Mouse (Mus musculus) embryonic facial prominence, embryonic 14.5 days (tissue): ENCODE results near the gene Cd99l2. TPM values are rescaled to one million over a fixed set of nuclear protein-coding genes. Genes with fewer than 3 reads are reported as not detected.

ENCODE experiments used
- ATAC-seq: fragments of 200-750 bp; cut with Nextera tagmentation; 2 replicates; pipeline ENCODE4 v1.8.0; 2017; ENCODE audit warnings: low read depth, moderate number of reproducible peaks, moderate TSS enrichment
- DNase-seq: peaks from one replicate; pipeline ENCODE4 v3.0.0-alpha.2; 2015; ENCODE audit warnings: low spot score
- H3K27ac ChIP-seq: fragments of 300-500 bp; sonication (generic); replicated peaks from 2 replicates; pipeline ENCODE4 v1.5.1; 2014; ENCODE audit warnings: low read depth, mild to moderate bottlenecking, low read length, moderate library complexity
- H3K27me3 ChIP-seq: fragments of 300-500 bp; sonication (generic); replicated peaks from 2 replicates; pipeline ENCODE4 v1.6.1; 2014; ENCODE audit warnings: low read length; ENCODE audit not compliant: control insufficient read depth, insufficient read depth
- H3K36me3 ChIP-seq: fragments of 300-500 bp; sonication (generic); 2 replicates; pipeline ENCODE4 v1.6.1; 2014; ENCODE audit warnings: low read length, mixed read lengths; ENCODE audit not compliant: control insufficient read depth, insufficient read depth
- H3K4me1 ChIP-seq: fragments of 300-500 bp; sonication (generic); 2 replicates; pipeline ENCODE4 v1.6.1; 2014; ENCODE audit warnings: antibody characterized with exemption, low read length; ENCODE audit not compliant: control insufficient read depth, insufficient read depth
- H3K4me2 ChIP-seq: fragments of 300-500 bp; sonication (generic); 2 replicates; pipeline ENCODE4 v1.6.1; 2014; ENCODE audit warnings: low read depth, mild to moderate bottlenecking, low read length, moderate library complexity, mixed read lengths
- H3K4me3 ChIP-seq: fragments of 300-500 bp; sonication (generic); 2 replicates; pipeline ENCODE4 v1.5.1; 2014; ENCODE audit warnings: low read depth, mild to moderate bottlenecking, low read length
- H3K9ac ChIP-seq: fragments of 300-500 bp; sonication (generic); 2 replicates; pipeline ENCODE4 v1.6.1; 2014; ENCODE audit warnings: low read depth, mild to moderate bottlenecking, low read length, moderate library complexity, mixed read lengths
- H3K9me3 ChIP-seq: fragments of 300-500 bp; sonication (generic); 2 replicates; pipeline ENCODE4 v1.6.1; 2016; ENCODE audit warnings: low read length; ENCODE audit not compliant: control insufficient read depth
- WGBS: fragments of 180-500 bp; shearing (Covaris S2); extraction: QIAGEN DNeasy Blood & Tissue Kit; methylation state at CpG from one replicate; pipeline ENCODE4 v1.1.7; 2014; 5-methylcytosine and 5-hydroxymethylcytosine counted together
- microRNA-seq: library from miRNA; unstranded; fragments of <30 nt; microRNA quantifications from one replicate; pipeline ENCODE4, GENCODE M21; 2016; ENCODE audit warnings: borderline number of aligned reads
- polyA plus RNA-seq: library from polyadenylated mRNA; unstranded; fragments of >200 nt; fragmentation: Nextera tagmentation; extraction: Ambion mirVana; gene quantifications from 2 replicates; pipeline ENCODE4 v1.2.1, GENCODE M21; 2014

Cd99l2 gene
- polyA plus RNA-seq, 1 experiment from 2014 or later = 27.6 TPM

GRCm38 (mm10) chrX:71376781-71377180, 115.9 kb downstream of the Cd99l2 start:
- H3K9me3 ChIP-seq = no peaks in the 10 kb centered on the region
- H3K4me1 ChIP-seq = no peaks in the 10 kb centered on the region
- no peak overlapping the region for H3K9ac ChIP-seq
- ATAC-seq (no peak), DNase-seq (no peak)
- no peaks in the 10 kb centered on the region for H3K27me3 ChIP-seq
- no peak overlapping the region for H3K27ac ChIP-seq
- no peak overlapping the region for H3K4me2 ChIP-seq
- no peaks in the 10 kb centered on the region for H3K36me3 ChIP-seq
- 82% methylated on average over 1 of the region's 1 CpGs for WGBS
- H3K4me3 ChIP-seq = no peak overlapping the region

Small RNA genes lying within 50 kb of the gene (microRNA-seq; reads per million reads assigned to microRNA genes)
- gene Gm23945 = not detected

Other genes with a start within 250 kb of the Cd99l2 start
- 15.9 and 17.9 TPM in 2 replicates for gene Mtmr1, start 128.1 kb downstream of the Cd99l2 start, polyA plus RNA-seq
- 122 and 159 TPM in 2 replicates for gene Hmgb3, start 63.1 kb upstream of the Cd99l2 start, polyA plus RNA-seq
- gene Gpr50, start 170.8 kb upstream of the Cd99l2 start, polyA plus RNA-seq = 1.6 and 1.9 TPM in 2 replicates